Mouse (Mus musculus): ENCODE measurements at regions not wholly inside any gene's neighbourhood (a gene's known extent, or its start where the extent isn't known, plus 50 kb on each side); places are given as distances from the start of the nearest gene placed in this dataset.

DNA sequence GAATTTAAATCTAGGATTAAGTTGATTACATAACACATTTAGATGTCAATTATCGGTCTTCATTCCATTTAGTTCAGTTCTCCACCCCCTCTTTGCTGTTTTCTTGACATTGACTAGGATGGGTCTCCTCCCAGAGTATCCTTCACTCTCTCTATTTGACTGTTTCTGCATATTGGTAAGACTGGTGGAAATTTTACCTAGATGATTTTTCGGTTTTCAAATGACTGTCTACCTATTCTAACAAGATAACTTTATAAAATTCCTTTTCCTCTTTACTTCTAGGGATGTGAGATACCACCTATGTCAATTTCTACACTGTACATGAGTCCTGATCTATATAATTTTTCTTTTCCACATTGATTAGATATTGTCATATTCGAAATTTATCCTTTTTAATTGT is 142.4 kb upstream of the Ccdc54 start:
- Histone ChIP-seq H3K4me2 (ENCODE audit: low read length) (no peak overlapping the region), H3K27me3 (ENCODE audit: control insufficient read depth, insufficient read depth, low read length) (no peaks in the 10 kb centered on the region), H3K27ac (replicated peaks in 1 of 2; ENCODE audit: control insufficient read depth in 1 of 2, insufficient read depth in 1 of 2, low read depth in 2 of 2, low read length in 2 of 2) (no peak overlapping the region), H3K4me3 (ENCODE audit: control insufficient read depth in 1 of 2, insufficient read depth in 1 of 2, low read depth in 1 of 2, low read length in 2 of 2) (no peak overlapping the region), H3K36me3 (ENCODE audit: control insufficient read depth, insufficient read depth, low read length) (no peaks in the 10 kb centered on the region), H3K9me3 (ENCODE audit: control insufficient read depth, low read length) (no peaks in the 10 kb centered on the region), H3K9ac (ENCODE audit: low read length) (no peak overlapping the region), H3K4me1 (ENCODE audit: control insufficient read depth in 2 of 2, insufficient read depth in 2 of 2, low read length in 2 of 2) (peaks cover 0 to 5% of the 10 kb centered on the region in 2 experiments; a peak in 2 of 4 replicates)
- WGBS = 89% methylated on average over 3 of the region's 3 CpGs
- ATAC-seq (ENCODE audit: insufficient number of reproducible peaks, insufficient read depth, low FRiP score, low read depth) = no peak

DNA sequence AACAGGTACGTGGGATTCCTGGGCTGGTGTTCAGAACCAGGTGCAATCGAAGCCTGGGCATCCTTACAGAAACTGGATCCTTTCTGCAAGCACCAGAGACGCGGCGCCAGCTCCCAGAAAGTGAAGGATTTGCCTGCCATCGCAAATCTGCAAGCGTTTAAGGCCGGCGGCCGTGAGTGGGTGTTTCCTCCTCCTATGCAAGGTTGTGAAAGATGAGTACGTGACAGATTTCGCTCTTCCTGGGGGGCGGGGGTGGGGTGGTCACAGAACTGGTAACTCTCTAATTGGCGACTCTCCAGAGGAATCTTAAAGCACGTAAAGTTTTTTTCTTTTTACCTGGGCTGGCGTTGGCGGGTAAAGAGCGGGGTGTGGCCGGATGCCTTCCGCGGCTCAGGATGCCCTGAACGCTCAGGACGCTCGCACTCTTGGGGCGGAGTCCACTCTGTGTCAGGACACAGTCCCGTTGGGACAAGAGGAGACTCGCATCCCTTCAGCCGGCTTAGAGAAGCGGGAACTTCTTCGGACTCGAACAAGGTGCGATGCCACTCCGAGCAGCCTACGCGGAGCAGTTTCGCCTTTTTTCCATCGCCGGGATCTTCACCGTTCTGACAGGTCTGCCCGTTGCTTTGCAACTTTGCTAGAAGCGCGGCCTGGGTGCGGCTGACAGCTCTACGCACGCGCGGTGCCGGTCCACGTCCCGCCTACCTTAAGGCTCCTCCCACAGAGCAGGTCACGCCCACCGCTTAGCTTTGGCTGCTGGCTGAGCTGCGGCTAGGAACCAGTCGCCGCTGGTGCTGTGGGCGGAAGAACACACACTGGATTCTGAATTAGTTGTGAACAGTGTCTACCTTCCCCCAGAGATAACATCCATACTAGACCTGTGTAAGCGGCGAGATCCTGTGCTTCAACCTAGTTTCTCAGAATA is 141.4 kb upstream of the Ccdc54 start:
- peak; percentile 94 for ATAC-seq (ENCODE audit: insufficient number of reproducible peaks, insufficient read depth, low FRiP score, low read depth)

DNA sequence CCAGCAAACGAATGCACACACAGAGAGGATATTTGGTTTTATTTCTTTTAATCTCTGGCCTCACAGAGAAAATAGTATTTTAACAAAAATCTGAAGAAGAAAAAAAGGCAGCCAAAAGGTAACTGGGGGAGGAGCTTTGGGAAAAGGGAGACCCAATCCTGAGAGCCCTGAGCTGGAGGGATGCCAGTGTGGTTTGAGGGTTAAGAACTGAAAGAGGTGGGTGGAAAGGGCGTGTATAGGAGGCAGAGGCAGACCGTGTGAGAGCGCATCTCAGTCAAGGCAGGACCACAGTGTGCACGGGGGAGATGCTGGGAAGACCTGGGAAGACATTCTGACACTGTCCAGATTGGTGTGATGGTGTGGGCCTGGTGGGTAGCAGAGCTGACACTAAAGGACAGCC is 138.4 kb upstream of the Ccdc54 start:
- Histone ChIP-seq H3K9me3 (ENCODE audit: control insufficient read depth, low read length) (no peaks in the 10 kb centered on the region), H3K27me3 (ENCODE audit: control insufficient read depth, insufficient read depth, low read length) (no peaks in the 10 kb centered on the region), H3K36me3 (ENCODE audit: control insufficient read depth, insufficient read depth, low read length) (peaks cover 11% of the 10 kb centered on the region), H3K4me2 (ENCODE audit: low read length) (no peak overlapping the region), H3K4me3 (ENCODE audit: control insufficient read depth in 1 of 2, insufficient read depth in 1 of 2, low read depth in 1 of 2, low read length in 2 of 2) (no peak overlapping the region), H3K4me1 (ENCODE audit: control insufficient read depth in 2 of 2, insufficient read depth in 2 of 2, low read length in 2 of 2) (peaks cover 0 to 5% of the 10 kb centered on the region in 2 experiments; a peak in 1 of 4 replicates), H3K9ac (ENCODE audit: low read length) (no peak overlapping the region), H3K27ac (replicated peaks in 1 of 2; ENCODE audit: control insufficient read depth in 1 of 2, insufficient read depth in 1 of 2, low read depth in 2 of 2, low read length in 2 of 2) (no peak overlapping the region)
- WGBS = 62% methylated on average over 5 of the region's 5 CpGs
- no peak for ATAC-seq (ENCODE audit: insufficient number of reproducible peaks, insufficient read depth, low FRiP score, low read depth)

More for the DNA sequence above, 141.4 kb upstream of the Ccdc54 start:
- no peaks in the 10 kb centered on the region for H3K9me3 ChIP-seq (ENCODE audit: control insufficient read depth, low read length)
- H3K4me2 ChIP-seq (ENCODE audit: low read length) = peak overlapping the region; percentile 96
- peaks cover 7% of the 10 kb centered on the region for H3K36me3 ChIP-seq (ENCODE audit: control insufficient read depth, insufficient read depth, low read length)
- peak overlapping the region; percentile 74 for H3K9ac ChIP-seq (ENCODE audit: low read length)
- under 1% methylated on average over 58 of the region's 58 CpGs for WGBS
- H3K27ac ChIP-seq (replicated peaks in 1 of 2; ENCODE audit: control insufficient read depth in 1 of 2, insufficient read depth in 1 of 2, low read depth in 2 of 2, low read length in 2 of 2) = peak overlapping the region; percentile 71 to 74
- peak overlapping the region; percentile 67 to 77 for H3K4me3 ChIP-seq (ENCODE audit: control insufficient read depth in 1 of 2, insufficient read depth in 1 of 2, low read depth in 1 of 2, low read length in 2 of 2)
- H3K4me1 ChIP-seq (ENCODE audit: control insufficient read depth in 2 of 2, insufficient read depth in 2 of 2, low read length in 2 of 2) = peaks cover 0 to 5% of the 10 kb centered on the region in 2 experiments; a peak in 2 of 4 replicates
- H3K27me3 ChIP-seq (ENCODE audit: control insufficient read depth, insufficient read depth, low read length) = no peaks in the 10 kb centered on the region

DNA sequence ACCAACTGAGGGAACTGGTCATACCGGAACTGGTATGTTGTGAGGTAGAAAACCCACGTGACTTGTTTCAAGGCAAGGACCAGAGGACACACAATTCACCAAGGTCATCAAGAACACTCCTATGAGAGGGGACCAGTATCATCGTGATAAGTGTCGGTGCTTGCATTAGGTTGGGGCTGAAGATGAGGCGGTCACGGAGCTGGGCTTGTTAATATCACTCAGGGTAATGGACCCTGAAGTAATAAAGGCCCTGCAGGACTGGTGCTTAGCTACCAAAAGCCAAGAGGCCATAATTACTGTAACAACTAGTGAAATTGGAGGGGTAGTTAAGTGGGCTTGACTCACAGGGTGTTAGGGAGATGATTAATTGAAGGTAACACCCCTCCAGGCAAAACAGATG is 132.2 kb upstream of the Ccdc54 start:
- no peak overlapping the region for H3K27ac ChIP-seq (replicated peaks in 1 of 2; ENCODE audit: control insufficient read depth in 1 of 2, insufficient read depth in 1 of 2, low read depth in 2 of 2, low read length in 2 of 2)
- no peak for ATAC-seq (ENCODE audit: insufficient number of reproducible peaks, insufficient read depth, low FRiP score, low read depth)
- no peak overlapping the region for H3K4me3 ChIP-seq (ENCODE audit: control insufficient read depth in 1 of 2, insufficient read depth in 1 of 2, low read depth in 1 of 2, low read length in 2 of 2)
- no peak overlapping the region for H3K4me2 ChIP-seq (ENCODE audit: low read length)
- H3K27me3 ChIP-seq (ENCODE audit: control insufficient read depth, insufficient read depth, low read length) = no peaks in the 10 kb centered on the region
- H3K9ac ChIP-seq (ENCODE audit: low read length) = no peak overlapping the region
- 88% methylated on average over 6 of the region's 6 CpGs for WGBS
- peaks cover 19% of the 10 kb centered on the region for H3K36me3 ChIP-seq (ENCODE audit: control insufficient read depth, insufficient read depth, low read length)
- no peaks in the 10 kb centered on the region for H3K4me1 ChIP-seq (ENCODE audit: control insufficient read depth in 2 of 2, insufficient read depth in 2 of 2, low read length in 2 of 2)
- no peaks in the 10 kb centered on the region for H3K9me3 ChIP-seq (ENCODE audit: control insufficient read depth, low read length)

DNA sequence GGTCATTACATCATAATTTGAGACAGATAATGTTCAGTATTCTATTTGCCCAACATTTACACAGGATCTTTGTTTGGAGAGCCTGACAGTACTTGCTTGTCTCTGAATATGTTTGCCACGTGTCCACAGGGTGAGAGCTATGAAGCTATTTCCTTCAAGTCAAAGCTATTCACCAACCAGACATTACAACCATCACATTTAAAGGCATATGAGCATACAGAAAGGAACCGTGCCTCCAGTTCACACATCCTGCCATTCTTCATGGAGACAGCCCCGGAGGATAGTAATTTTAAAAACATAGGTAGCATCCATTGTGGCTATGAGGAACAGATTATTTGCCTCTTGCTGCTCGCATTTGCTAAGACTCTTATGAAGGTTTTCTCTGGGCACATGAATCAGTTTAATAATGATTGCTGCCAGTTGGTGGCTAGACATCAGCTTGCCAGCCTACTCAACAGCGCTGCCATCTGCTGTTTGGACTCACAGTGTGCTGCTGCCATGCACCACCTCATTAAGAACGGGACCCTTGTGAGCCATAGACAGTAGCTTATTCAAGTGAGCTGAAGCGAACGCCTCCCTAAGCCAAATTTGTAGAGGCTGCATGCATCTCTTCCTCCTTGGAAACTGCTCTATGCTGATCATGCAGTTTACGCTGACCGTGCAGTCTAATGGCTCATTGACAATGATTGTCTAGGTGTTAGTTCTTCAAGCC is 126.5 kb upstream of the Ccdc54 start:
- no peak for ATAC-seq (ENCODE audit: insufficient number of reproducible peaks, insufficient read depth, low FRiP score, low read depth)
- no peak overlapping the region for H3K4me2 ChIP-seq (ENCODE audit: low read length)
- no peak overlapping the region for H3K9ac ChIP-seq (ENCODE audit: low read length)
- no peaks in the 10 kb centered on the region for H3K9me3 ChIP-seq (ENCODE audit: control insufficient read depth, low read length)
- no peaks in the 10 kb centered on the region for H3K27me3 ChIP-seq (ENCODE audit: control insufficient read depth, insufficient read depth, low read length)
- no peaks in the 10 kb centered on the region for H3K4me1 ChIP-seq (ENCODE audit: control insufficient read depth in 2 of 2, insufficient read depth in 2 of 2, low read length in 2 of 2)
- no peak overlapping the region for H3K4me3 ChIP-seq (ENCODE audit: control insufficient read depth in 1 of 2, insufficient read depth in 1 of 2, low read depth in 1 of 2, low read length in 2 of 2)
- H3K36me3 ChIP-seq (ENCODE audit: control insufficient read depth, insufficient read depth, low read length) = peaks cover 7% of the 10 kb centered on the region; the same call in 1 of the 2 replicates
- H3K27ac ChIP-seq (replicated peaks in 1 of 2; ENCODE audit: control insufficient read depth in 1 of 2, insufficient read depth in 1 of 2, low read depth in 2 of 2, low read length in 2 of 2) = no peak overlapping the region
- 72% methylated on average over 10 of the region's 10 CpGs for WGBS

DNA sequence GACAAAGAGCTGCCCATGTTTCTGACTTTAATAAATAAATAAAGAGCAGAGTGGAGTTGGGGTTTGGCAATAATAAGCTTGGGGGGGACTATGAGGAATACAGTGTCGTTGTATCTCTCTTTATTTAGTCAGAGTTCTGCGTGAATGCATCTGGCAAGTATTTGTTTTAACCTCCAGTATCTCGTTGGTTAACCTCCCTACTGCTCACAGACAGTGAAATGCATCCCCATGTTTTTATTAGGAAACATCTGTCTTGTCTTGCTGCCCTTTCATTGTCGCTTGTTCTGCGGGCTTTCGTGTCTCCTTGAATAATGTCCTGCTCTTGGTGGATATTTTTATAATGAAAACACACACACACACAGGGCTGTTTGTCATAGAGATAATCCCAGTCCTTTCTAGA is 118.8 kb upstream of the Ccdc54 start:
- no peak overlapping the region for H3K4me3 ChIP-seq (ENCODE audit: control insufficient read depth in 1 of 2, insufficient read depth in 1 of 2, low read depth in 1 of 2, low read length in 2 of 2)
- no peak for ATAC-seq (ENCODE audit: insufficient number of reproducible peaks, insufficient read depth, low FRiP score, low read depth)
- no peak overlapping the region for H3K9ac ChIP-seq (ENCODE audit: low read length)
- no peaks in the 10 kb centered on the region for H3K27me3 ChIP-seq (ENCODE audit: control insufficient read depth, insufficient read depth, low read length)
- no peaks in the 10 kb centered on the region for H3K9me3 ChIP-seq (ENCODE audit: control insufficient read depth, low read length)
- no peaks in the 10 kb centered on the region for H3K4me1 ChIP-seq (ENCODE audit: control insufficient read depth in 2 of 2, insufficient read depth in 2 of 2, low read length in 2 of 2)
- no peak overlapping the region for H3K4me2 ChIP-seq (ENCODE audit: low read length)
- H3K27ac ChIP-seq (replicated peaks in 1 of 2; ENCODE audit: control insufficient read depth in 1 of 2, insufficient read depth in 1 of 2, low read depth in 2 of 2, low read length in 2 of 2) = no peak overlapping the region
- H3K36me3 ChIP-seq (ENCODE audit: control insufficient read depth, insufficient read depth, low read length) = no peaks in the 10 kb centered on the region
- 62% methylated on average over 6 of the region's 6 CpGs for WGBS

DNA sequence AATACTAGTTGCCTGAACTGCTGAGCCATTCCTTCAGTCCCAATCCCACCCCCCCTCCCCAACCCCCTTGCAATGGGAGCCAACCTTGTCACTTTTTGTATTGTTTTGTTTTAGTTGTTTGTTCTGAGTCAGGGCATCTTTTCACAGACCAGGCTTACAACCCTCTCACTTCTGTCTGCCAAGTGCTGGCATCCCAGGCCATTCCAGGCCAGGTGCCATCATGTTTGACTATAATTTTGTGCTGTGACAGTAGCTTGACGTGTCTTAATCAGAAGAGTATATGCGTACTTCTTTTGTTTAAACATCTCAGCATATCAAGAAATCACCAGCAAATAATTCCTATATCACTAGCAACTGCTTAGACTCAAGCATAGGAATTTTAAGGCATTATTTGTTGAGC is 117.0 kb upstream of the Ccdc54 start:
- Histone ChIP-seq H3K4me3 (ENCODE audit: control insufficient read depth in 1 of 2, insufficient read depth in 1 of 2, low read depth in 1 of 2, low read length in 2 of 2) (no peak overlapping the region), H3K27me3 (ENCODE audit: control insufficient read depth, insufficient read depth, low read length) (no peaks in the 10 kb centered on the region), H3K36me3 (ENCODE audit: control insufficient read depth, insufficient read depth, low read length) (no peaks in the 10 kb centered on the region), H3K4me1 (ENCODE audit: control insufficient read depth in 2 of 2, insufficient read depth in 2 of 2, low read length in 2 of 2) (no peaks in the 10 kb centered on the region), H3K9ac (ENCODE audit: low read length) (no peak overlapping the region), H3K27ac (replicated peaks in 1 of 2; ENCODE audit: control insufficient read depth in 1 of 2, insufficient read depth in 1 of 2, low read depth in 2 of 2, low read length in 2 of 2) (no peak overlapping the region), H3K4me2 (ENCODE audit: low read length) (no peak overlapping the region), H3K9me3 (ENCODE audit: control insufficient read depth, low read length) (no peaks in the 10 kb centered on the region)
- no peak for ATAC-seq (ENCODE audit: insufficient number of reproducible peaks, insufficient read depth, low FRiP score, low read depth)
- 84% methylated on average over 2 of the region's 2 CpGs for WGBS
